In the genomic region with DNA sequence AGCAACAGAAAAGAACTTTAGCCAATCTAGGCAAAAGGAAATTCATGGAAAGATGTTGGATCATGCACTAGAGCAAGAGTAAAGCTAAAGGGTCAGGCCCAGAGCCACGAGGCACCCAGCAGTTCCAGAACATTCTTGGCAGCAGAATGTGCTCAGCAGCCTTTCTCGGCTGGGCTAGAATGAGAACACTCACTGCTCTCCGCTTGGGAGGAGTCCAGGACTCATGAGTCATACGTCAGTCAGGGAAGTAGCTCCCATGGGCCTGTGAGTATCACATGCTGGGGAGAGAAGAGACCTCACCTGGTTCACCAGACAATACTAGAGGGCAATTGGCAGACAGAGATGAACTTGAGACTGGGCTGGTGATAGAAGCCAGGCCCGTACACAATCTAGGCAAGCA, we compare ENCODE assay signal across 8 mouse cellular contexts. TPM values are rescaled to one million over a fixed set of nuclear protein-coding genes. Genes with fewer than 3 reads are reported as not detected.
DNase-seq lines count a peak whose midpoint lies in the region; ATAC-seq and TF ChIP-seq lines count a peak whose summit lies in the region.

No protein-coding gene starts in this region.

- H3K9ac ChIP-seq in heart, adult 2 months (ENCODE audit: low read depth, low read length), result no peak overlapping the region

- no peaks in the 10 kb centered on the region for H3K27me3 ChIP-seq in heart, adult 2 months (ENCODE audit: control insufficient read depth, insufficient read depth, low read length)
- peaks cover 44% of the 10 kb centered on the region for H3K27me3 ChIP-seq in heart, embryonic 10.5 days (ENCODE audit: insufficient read depth, poor library complexity, severe bottlenecking)

- no peak for ATAC-seq in megakaryocyte progenitor cell, adult 5-6 weeks (replicated peaks; ENCODE audit: poor library complexity)
- ATAC-seq in erythroblast, adult 5-6 weeks (replicated peaks; ENCODE audit: low FRiP score, poor library complexity, severe bottlenecking), result no peak

- DNase-seq in heart, adult 2 months, result peak; percentile 77 to 88
- no peak for DNase-seq in heart, embryonic 10.5 days (ENCODE audit: low spot score)
- DNase-seq in cerebellum, postnatal 36 days, result peak; percentile 29 to 44
- DNase-seq in heart, postnatal 36 days, result peak; percentile 77 to 78
- DNase-seq in left cerebral cortex, adult 8-10 months (ENCODE audit: low spot score in 2 of 2), result peak; percentile 8 to 60
- DNase-seq in right cerebral cortex, postnatal 25 days, result peak; percentile 54

- no peak for TF ChIP-seq CTCF in heart, adult 2 months (IDR thresholded peaks at IDR 0.05)

- H3K27ac ChIP-seq in heart, adult 2 months, result no peak overlapping the region
- H3K27ac ChIP-seq in heart, embryonic 10.5 days, result no peak overlapping the region

- no peaks in the 10 kb centered on the region for H3K9me3 ChIP-seq in heart, embryonic 10.5 days

- H3K4me3 ChIP-seq in heart, adult 2 months, result no peak overlapping the region
- no peak overlapping the region for H3K4me3 ChIP-seq in heart, embryonic 10.5 days

- no peaks in the 10 kb centered on the region for H3K36me3 ChIP-seq in heart, adult 2 months (ENCODE audit: control insufficient read depth, insufficient read depth, low read length)
- H3K36me3 ChIP-seq in heart, embryonic 10.5 days, result no peaks in the 10 kb centered on the region

- TF ChIP-seq EP300 in heart, adult 2 months (IDR thresholded peaks at IDR 0.05; ENCODE audit: insufficient read depth, low read depth, low read length), result peak; percentile 92

- WGBS in heart, adult 2 months, result 20% methylated on average over 5 of the region's 5 CpGs
- WGBS in heart, embryonic 10.5 days, result 67% methylated on average over 5 of the region's 5 CpGs

- peaks cover 1% of the 10 kb centered on the region; the same call in 1 of the 2 replicates for H3K4me1 ChIP-seq in heart, adult 2 months (ENCODE audit: control insufficient read depth, insufficient read depth, low read length)
- no peaks in the 10 kb centered on the region for H3K4me1 ChIP-seq in heart, embryonic 10.5 days

- intact Hi-C loops in heart, adult 2 months (cut with DNase I), result no loop called here
- intact Hi-C loops in heart, postnatal 36 days (cut with DNase I), result no loop called here

- no peak for TF ChIP-seq POLR2A in heart, adult 2 months (IDR thresholded peaks at IDR 0.05; ENCODE audit: insufficient read depth, low read depth, low read length)

- H3K79me2 ChIP-seq in heart, adult 2 months (replicated peaks; ENCODE audit: control insufficient read depth, insufficient read depth, low read length), result no peaks in the 10 kb centered on the region

RNA-seq across cellular contexts. Expression of a gene that starts 39.8 kb away (rescaled TPM):
- total RNA-seq in heart, adult 2 months (2021), result 10 to 100 TPM; 10.7 to 12.6 TPM
- 9.1 and 14.3 TPM in 2 replicates for polyA plus RNA-seq in heart, adult 2 months (2012; rRNA removed)
- polyA plus RNA-seq in heart, embryonic 10.5 days (2016; fragmentation: Nextera tagmentation; extraction: Ambion mirVana), result 11.4 and 14.8 TPM in 2 replicates
- total RNA-seq in heart, postnatal 36 days (2021), result 10 to 100 TPM; 11.4 to 14.9 TPM
- total RNA-seq in left cerebral cortex, adult 8-10 months (2022), result 10 to 100 TPM; 39.7 to 44.5 (median 43.0) TPM
- 29.9 and 34.5 TPM in 2 replicates for total RNA-seq in megakaryocyte progenitor cell, adult 5-6 weeks (2015)
- total RNA-seq in megakaryocyte progenitor cell, adult 5-6 weeks (2017), result 15.4 and 37.0 TPM in 2 replicates
- 11.7 and 12.7 TPM in 2 replicates for total RNA-seq in erythroblast, adult 5-6 weeks (2015; ENCODE audit: low replicate concordance)
- total RNA-seq in erythroblast, adult 5-6 weeks (2017; ENCODE audit: low replicate concordance), result 8.6 and 9.2 TPM in 2 replicates
